Mouse (Mus musculus) midbrain, embryonic 16.5 days (tissue): ENCODE measurements around the gene Snap25. TPM values are rescaled to one million over a fixed set of nuclear protein-coding genes. Genes with fewer than 3 reads are reported as not detected.

Experiments
- ATAC-seq: fragments of 200-750 bp; cut with Nextera tagmentation; 2 replicates; pipeline ENCODE4 v1.8.0; 2017; ENCODE audit warnings: moderate TSS enrichment
- H3K27ac ChIP-seq: fragments of 300-500 bp; sonication (generic); 2 replicates; pipeline ENCODE4 v1.5.1; 2014; ENCODE audit warnings: mild to moderate bottlenecking, low read length, mixed read lengths
- H3K27me3 ChIP-seq: fragments of 300-500 bp; sonication (generic); 2 replicates; pipeline ENCODE4 v1.6.1; 2014; ENCODE audit warnings: low read depth, low read length, mixed read lengths; ENCODE audit not compliant: control insufficient read depth, insufficient read depth
- H3K36me3 ChIP-seq: fragments of 300-500 bp; sonication (generic); 2 replicates; pipeline ENCODE4 v1.6.1; 2014; ENCODE audit warnings: mild to moderate bottlenecking, low read length, moderate library complexity, mixed read lengths; ENCODE audit not compliant: control insufficient read depth, insufficient read depth
- H3K4me1 ChIP-seq: fragments of 300-500 bp; sonication (generic); 2 replicates; pipeline ENCODE4 v1.6.1; 2014; ENCODE audit warnings: mild to moderate bottlenecking, low read length, mixed read lengths; ENCODE audit not compliant: control insufficient read depth, insufficient read depth
- H3K4me2 ChIP-seq: fragments of 300-500 bp; sonication (generic); 2 replicates; pipeline ENCODE4 v1.6.1; 2014; ENCODE audit warnings: mild to moderate bottlenecking, low read length, mixed read lengths
- H3K4me3 ChIP-seq: fragments of 300-500 bp; sonication (generic); 2 replicates; pipeline ENCODE4 v1.5.1; 2014; ENCODE audit warnings: low read depth, mild to moderate bottlenecking, low read length, moderate library complexity, mixed read lengths
- H3K9ac ChIP-seq: fragments of 300-500 bp; sonication (generic); 2 replicates; pipeline ENCODE4 v1.6.1; 2014; ENCODE audit warnings: low read depth, low read length, mixed read lengths
- H3K9me3 ChIP-seq: fragments of 300-500 bp; sonication (generic); replicated peaks from 2 replicates; pipeline ENCODE4 v1.6.1; 2014; ENCODE audit warnings: mild to moderate bottlenecking, low read length, mixed read lengths; ENCODE audit not compliant: control insufficient read depth, poor library complexity, severe bottlenecking
- WGBS: fragments of 180-500 bp; shearing (Covaris S2); extraction: QIAGEN DNeasy Blood & Tissue Kit; methylation state at CpG from one replicate; pipeline ENCODE4 v1.1.7; 2014; 5-methylcytosine and 5-hydroxymethylcytosine counted together
- polyA plus RNA-seq: library from polyadenylated mRNA; unstranded; fragments of >200 nt; fragmentation: Nextera tagmentation; extraction: Ambion mirVana; gene quantifications from 2 replicates; pipeline ENCODE4 v1.2.1, GENCODE M21; 2015

Gene Snap25
- polyA plus RNA-seq, 1 experiment from 2014 or later = 244 TPM

DNA sequence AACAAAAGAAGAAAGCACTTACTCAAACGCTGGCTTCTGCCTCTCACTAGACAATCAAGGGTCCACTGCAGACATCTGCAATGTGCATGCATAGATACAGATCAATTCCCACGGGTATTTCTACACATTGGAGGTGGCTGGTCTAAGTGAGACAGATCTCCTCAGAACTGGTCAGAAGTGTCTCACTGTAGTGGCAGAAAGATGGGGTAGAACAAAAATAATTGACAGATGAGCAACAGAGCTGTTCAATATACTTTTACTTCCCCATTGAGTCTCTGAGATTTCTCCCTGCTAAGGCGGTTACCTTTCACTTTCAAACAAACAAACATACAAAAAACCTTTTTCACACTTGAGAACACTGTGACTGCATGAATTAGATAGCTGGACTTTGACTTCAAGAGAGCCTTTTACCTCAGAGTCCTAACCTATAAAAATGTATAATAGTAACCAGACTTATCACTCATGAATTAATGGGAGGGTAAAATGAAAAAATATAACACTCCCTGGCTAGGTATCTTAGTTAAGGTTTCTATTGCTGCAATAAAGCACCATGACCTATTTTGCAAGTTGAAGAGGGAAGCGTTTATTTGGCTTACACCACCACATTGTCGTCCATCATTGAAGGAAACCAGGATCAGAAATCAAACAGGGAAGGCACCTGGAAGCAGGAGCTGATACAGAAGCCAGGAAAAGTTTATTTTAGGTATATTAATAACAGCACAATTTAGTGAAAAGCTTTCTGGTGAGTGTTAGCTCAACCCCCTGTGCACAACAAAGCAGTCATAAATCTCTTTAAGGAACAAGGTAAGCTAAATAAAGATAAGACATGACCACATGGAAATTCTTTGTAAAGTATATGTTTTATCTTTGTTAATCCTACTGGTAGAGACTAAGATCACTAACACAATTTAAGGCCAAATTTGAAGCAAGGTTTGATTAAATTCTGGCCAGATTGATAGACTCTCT, 110.8 kb downstream of the Snap25 start:
- no peak for ATAC-seq
- no peaks in the 10 kb centered on the region for H3K36me3 ChIP-seq
- H3K4me1 ChIP-seq = no peaks in the 10 kb centered on the region
- no peak overlapping the region for H3K9ac ChIP-seq
- H3K27ac ChIP-seq = no peak overlapping the region
- H3K4me3 ChIP-seq = no peak overlapping the region
- 54% methylated on average over 5 of the region's 5 CpGs for WGBS
- no peaks in the 10 kb centered on the region for H3K9me3 ChIP-seq
- no peaks in the 10 kb centered on the region for H3K27me3 ChIP-seq
- no peak overlapping the region for H3K4me2 ChIP-seq

DNA sequence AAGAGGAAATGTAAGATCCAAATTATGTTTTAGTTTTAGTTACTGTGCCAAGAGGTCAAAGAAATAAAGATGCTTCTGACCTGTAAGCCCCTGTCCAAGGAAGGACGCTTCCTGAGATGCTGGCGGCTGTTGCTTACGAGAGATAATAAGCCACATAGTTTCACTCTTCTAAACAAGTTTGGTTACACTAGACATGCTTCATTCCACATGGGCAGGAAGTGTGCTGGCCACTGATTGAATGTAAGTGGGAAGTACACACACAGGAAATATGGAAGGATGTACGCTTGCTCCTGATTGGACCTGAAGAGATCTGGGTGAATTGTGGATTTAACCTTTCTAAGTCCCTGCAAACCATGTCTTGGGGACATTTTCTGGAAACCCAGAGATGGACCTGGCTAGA, 114.4 kb downstream of the Snap25 start:
- Histone ChIP-seq H3K4me3 (no peak overlapping the region), H3K27me3 (no peaks in the 10 kb centered on the region), H3K9ac (no peak overlapping the region), H3K36me3 (no peaks in the 10 kb centered on the region), H3K4me1 (no peaks in the 10 kb centered on the region), H3K9me3 (no peaks in the 10 kb centered on the region), H3K4me2 (no peak overlapping the region), H3K27ac (no peak overlapping the region)
- WGBS = 85% methylated on average over 4 of the region's 4 CpGs
- no peak for ATAC-seq

Other genes starting within 250 kb of the Snap25 start
- 1.2 and 1.4 TPM in 2 replicates for gene Ankef1, start 211.5 kb upstream of the Snap25 start, polyA plus RNA-seq
- gene AL731706.2, start 172.2 kb downstream of the Snap25 start, polyA plus RNA-seq = 17.8 and 27.2 TPM in 2 replicates
- 13.2 and 15.7 TPM in 2 replicates for gene Slx4ip, start 177.8 kb downstream of the Snap25 start, polyA plus RNA-seq
- 16.6 and 17.0 TPM in 2 replicates for gene AL731706.1, start 177.9 kb downstream of the Snap25 start, polyA plus RNA-seq
- 12.1 and 12.8 TPM in 2 replicates for gene Mkks, start 177.9 kb downstream of the Snap25 start, polyA plus RNA-seq